Mouse (Mus musculus): ENCODE measurements at regions not wholly inside any gene's neighbourhood (a gene's known extent, or its start where the extent isn't known, plus 50 kb on each side); places are given as distances from the start of the nearest gene placed in this dataset.

DNA sequence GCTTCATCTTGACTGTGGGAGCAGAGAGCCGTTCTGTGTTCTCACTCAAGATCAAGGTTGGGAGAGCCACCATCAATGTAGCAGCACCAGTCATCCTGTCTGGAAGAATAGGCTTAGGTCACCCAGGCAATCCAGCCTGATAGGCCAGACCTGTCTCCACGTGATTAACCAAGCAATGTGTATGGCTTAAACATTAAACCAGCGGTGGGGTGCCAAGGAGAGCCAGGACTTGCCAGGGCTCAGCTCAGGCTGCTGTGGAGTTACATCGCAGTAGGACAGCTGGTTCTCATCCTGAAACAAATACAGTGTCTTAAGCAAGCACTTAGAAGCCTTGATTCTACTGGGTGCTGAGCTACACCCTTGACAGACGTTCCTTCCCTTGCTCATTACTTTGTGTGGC lies 207.9 kb downstream of the Plpp3 start:
- TF ChIP-seq POLR2A (IDR thresholded peaks at IDR 0.05; ENCODE audit: control insufficient read depth, low read depth, low read length): no peak
- no peak for TF ChIP-seq CTCF (IDR thresholded peaks at IDR 0.05; ENCODE audit: control insufficient read depth, insufficient read depth, insufficient replicate concordance, low read depth, low read length)

Data from testis, adult 2 months (tissue).